11 mouse cellular contexts compared by ENCODE assay signal in genomic region chr16:90849262-90849661, GRCm38 (mm10). TPM values are rescaled to one million over a fixed set of nuclear protein-coding genes. Genes with fewer than 3 reads are reported as not detected.
DNase-seq lines count a peak whose midpoint lies in the region; ATAC-seq lines count a peak whose summit lies in the region.
"Had no signal": no experiment of that assay in that cellular context is flagged by ENCODE, and none has a peak within 500 bp of the region (broad histone marks: within the 10 kb centered on the region; RNA-seq: fewer than 3 reads in every experiment).

No protein-coding gene starts in this region.

- H3K4me3 ChIP-seq in liver, embryonic 12.5 days, result no peak overlapping the region
- H3K4me3 ChIP-seq: layer of hippocampus, adult 2 months; megakaryocyte, embryonic 14.5 days had no signal

- H3K4me1 ChIP-seq in liver, embryonic 12.5 days, result no peaks in the 10 kb centered on the region
- H3K4me1 ChIP-seq: megakaryocyte, embryonic 14.5 days had no signal

- peaks cover 40% of the 10 kb centered on the region for H3K27me3 ChIP-seq in liver, embryonic 12.5 days (replicated peaks)

- no peak overlapping the region for H3K9ac ChIP-seq in liver, embryonic 12.5 days

- H3K9me3 ChIP-seq in liver, embryonic 12.5 days (replicated peaks), result no peaks in the 10 kb centered on the region
- H3K9me3 ChIP-seq: megakaryocyte, embryonic 14.5 days had no signal

- ATAC-seq in liver, embryonic 12.5 days, result 0 out of 2 replicates have a peak, but pooled peaks have one; percentile 13

- no peak overlapping the region for H3K27ac ChIP-seq in liver, embryonic 12.5 days
- H3K27ac ChIP-seq: layer of hippocampus, adult 2 months had no signal

- H3K4me2 ChIP-seq in liver, embryonic 12.5 days, result no peak overlapping the region

- 40% methylated on average over 12 of the region's 12 CpGs for WGBS in liver, embryonic 12.5 days (ENCODE audit: insufficient replicate concordance)

- DNase-seq in heart, postnatal 4 days, result peak; percentile 22
- DNase-seq in heart, adult 9 months (ENCODE audit: low spot score in 2 of 2), result no peak
- DNase-seq in testis, postnatal 10 days (ENCODE audit: low spot score), result peak; percentile 61
- DNase-seq in testis, postnatal 14 days (ENCODE audit: low spot score), result no peak
- DNase-seq in adipocyte (ENCODE audit: low spot score), result no peak
- DNase-seq in urinary bladder, postnatal 4 days (ENCODE audit: low spot score in 2 of 2), result no peak
- no peak for DNase-seq in c-Kit-positive CD71-positive TER-119-positive erythroid progenitor cells, embryonic 14.5 days (ENCODE audit: low spot score)
- DNase-seq: heart, postnatal 14 days had no signal

- H3K36me3 ChIP-seq in liver, embryonic 12.5 days, result no peaks in the 10 kb centered on the region

RNA-seq across cellular contexts. Expression of gene Eva1c, which starts 22.7 kb away (rescaled TPM):
- total RNA-seq in heart, postnatal 4 days (2021), result 1 to 10 TPM; 1.5 to 2.4 TPM
- 0.11 and 0.30 TPM in 2 replicates for polyA plus RNA-seq in liver, embryonic 12.5 days (2016; fragmentation: Nextera tagmentation; extraction: Ambion mirVana)

RNA-seq across cellular contexts. Expression of gene Urb1, which starts 39.0 kb away (rescaled TPM):
- total RNA-seq in heart, postnatal 4 days (2021), result 10 to 100 TPM; 13.3 to 14.5 TPM
- polyA plus RNA-seq in liver, embryonic 12.5 days (2016; fragmentation: Nextera tagmentation; extraction: Ambion mirVana), result 9.7 and 10.3 TPM in 2 replicates

Comparison
In these comparisons a context has a peak if more than half of its experiments do, and no peak if none do; other contexts are left out.
1. DNase-seq: peak in heart, postnatal 4 days (single experiment) and testis, postnatal 10 days (single experiment); none in heart, adult 9 months (0 of 2), testis, postnatal 14 days (single experiment), adipocyte (single experiment), urinary bladder, postnatal 4 days (0 of 2) and c-Kit-positive CD71-positive TER-119-positive erythroid progenitor cells, embryonic 14.5 days (single experiment).